Mouse (Mus musculus) urinary bladder, adult 18-20 months (tissue): Measurements from ENCODE around the gene Gnai2.

Experiments used
- DNase-seq, 2 experiments: peaks; one replicate each; pipeline ENCODE4 v3.0.0; 2022; ENCODE audit warnings: low spot score in 2 of 2, mixed read lengths in 2 of 2

The Gnai2 gene

DNA sequence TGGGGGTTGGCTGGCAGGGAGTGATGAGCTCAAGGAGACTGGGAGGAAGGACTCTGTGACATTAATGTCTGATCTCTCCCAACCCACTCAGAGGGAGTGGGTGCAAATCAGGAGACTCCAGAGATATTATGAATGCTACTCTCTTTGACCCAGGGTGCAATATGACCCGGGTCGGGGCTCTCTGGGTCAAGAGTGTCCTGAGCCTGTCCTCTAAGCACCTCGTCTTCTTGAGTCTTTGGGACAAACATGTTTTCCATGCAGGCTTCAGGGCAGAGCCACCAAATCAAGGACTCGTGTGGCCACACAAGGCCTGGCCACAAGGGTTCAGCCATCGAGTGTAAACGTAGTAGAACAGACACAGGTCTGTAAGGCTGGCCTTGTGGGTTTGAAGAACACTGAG lies 22.9 kb upstream of the Gnai2 start:
- DNase-seq: no peak

DNA sequence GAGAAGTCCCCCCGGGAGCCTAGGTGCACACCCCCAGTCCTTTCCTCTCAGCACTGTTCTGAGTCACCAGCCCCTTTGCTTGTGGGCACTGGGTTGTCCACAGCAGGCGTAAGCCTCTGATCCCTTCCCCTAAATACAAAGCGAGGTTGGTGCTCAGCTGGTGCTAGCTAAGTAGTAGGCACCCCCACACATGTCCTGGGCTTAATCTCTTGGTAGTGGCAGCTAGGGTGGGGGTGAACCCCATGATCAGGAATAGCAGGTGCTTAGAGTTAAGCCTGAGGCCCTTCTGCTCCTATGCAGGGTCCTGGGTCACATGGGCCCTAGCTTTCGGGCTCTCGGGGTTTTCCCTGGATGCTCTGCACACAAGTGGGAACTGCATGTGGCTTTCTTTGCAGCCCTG lies 22.0 kb upstream of the Gnai2 start:
- no peak for DNase-seq

DNA sequence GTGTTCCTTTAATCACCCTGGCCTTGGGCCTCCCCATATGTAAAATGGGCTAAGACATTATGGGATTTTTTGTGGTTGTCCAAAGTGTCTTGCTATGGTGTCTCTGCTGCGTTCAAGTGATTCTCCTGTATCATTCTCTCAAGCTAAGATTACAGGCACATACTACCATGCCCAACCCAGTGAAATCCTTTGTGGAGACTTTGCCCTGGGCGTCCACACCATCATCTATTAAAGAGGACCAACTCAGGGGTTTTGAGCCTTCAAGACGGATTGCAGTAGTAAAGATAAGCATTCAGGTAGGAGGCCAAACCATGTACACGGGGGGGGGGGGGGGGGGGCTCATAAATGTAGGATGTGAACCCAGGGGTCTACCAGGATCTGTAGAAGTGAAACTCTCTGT lies 19.4 kb upstream of the Gnai2 start:
- no peak for DNase-seq

DNA sequence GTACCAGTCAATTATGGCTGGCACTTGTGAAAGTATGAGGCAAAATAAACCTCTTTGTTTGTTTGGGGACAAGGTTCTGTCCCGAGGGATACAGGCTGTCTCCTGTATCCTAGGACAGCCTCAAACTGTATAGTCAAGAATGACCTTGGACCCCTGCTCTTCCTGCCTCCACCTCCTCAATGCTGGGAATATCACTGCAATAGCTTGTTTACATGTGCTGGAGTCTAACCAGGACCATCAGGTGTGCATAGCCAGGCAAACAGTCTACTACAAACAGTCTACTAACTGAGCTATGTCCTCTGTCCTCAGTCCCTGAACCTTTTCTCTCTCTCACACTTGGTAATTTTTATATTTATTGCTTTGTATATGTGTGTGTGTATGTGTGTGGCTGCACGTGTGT lies 18.3 kb upstream of the Gnai2 start:
- no peak for DNase-seq

DNA sequence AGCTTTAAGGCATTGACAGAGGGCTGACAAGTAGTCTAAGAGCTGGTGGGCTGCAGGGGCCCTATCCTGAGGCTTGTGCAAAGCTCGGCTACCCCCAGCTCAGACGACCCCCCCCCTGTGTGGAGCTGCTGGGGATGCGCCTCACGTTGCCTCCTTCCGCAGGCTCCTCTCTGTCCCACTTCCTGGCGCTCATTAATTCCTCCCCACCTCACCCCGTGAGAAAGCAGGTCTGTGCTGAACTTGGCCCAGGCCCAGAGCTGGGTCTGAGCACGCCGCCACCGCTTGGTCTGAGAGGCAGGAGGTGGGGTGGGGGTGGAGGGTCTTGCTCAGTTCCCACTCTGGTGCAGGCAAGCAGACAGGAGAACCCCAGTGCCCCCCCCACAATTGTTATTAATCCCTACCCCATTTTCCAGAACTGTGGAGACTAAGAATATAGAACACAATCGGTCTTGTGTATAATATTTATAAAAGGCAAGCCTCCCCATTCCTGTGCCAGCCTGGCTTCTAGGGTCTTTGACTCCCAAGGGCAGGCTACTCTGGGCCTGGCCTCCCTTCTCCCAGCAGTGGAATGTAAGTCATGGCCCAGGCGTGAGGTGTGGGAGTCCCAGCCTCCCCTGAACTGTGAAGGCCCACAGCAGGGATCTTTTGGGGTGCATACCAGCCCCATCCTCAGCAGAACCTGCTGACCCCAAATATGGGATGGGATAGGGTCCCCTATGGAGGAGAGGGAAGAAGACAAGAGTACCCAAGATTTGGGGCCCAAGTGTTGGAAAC lies 15.7 kb upstream of the Gnai2 start:
- no peak for DNase-seq

DNA sequence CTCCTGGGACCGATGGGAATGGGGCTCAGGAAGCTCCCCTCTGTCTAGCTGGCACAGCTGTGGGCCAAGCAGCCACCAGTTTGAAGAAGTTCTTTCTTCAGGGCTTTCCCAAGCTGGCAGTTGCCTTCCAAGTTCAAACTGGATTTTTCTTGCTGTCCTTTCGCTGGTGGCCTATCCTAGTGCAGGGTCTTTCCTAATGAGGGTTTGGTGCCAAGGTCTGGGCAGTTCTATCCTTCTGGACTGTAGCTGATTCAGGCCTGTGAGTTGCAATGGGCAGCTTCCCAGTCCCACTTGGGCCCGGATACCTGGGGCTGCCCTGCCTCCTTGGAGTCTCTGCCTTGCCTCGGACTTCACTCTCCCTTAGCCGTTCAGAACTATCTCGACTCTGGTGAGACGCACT lies 15.1 kb upstream of the Gnai2 start:
- DNase-seq: no peak

DNA sequence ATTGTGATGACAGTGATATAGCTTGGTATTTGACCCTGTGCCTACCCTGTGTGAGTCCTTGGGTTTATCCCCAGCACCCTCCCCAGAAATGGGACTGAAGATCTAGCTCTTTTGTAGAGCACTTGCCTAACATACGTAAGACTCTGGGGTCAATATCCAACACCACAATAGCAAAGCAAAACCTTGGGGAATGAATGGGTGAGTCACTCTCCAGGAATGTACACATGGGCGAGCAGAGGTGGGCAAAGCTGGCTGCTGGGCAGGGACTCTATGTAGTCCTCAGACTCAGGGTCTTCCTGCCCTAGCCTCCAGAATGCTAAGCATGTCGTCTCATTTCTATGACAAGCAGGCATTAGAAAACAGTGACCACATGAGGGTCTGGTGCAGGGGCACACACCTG lies 13.6 kb upstream of the Gnai2 start:
- DNase-seq: no peak

DNA sequence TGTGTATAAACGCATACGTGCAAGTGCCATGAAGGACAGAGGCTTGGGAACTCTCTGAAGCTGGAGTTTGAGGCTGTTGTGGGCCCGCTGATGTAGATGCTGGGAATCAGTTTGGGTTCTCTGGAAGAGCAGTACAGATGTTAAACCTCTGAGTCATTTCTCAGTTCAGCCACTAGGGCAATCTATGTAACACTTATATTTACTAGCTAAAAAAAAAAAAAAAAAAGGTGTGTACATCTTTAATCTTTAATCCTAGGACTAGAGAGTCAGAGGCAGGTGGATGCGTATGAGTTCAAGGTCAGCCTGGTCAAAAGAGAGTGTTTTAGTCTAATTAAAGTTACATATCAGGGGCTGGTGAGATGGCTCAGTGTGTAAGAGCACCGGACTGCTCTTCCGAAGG lies 11.8 kb upstream of the Gnai2 start:
- no peak for DNase-seq

DNA sequence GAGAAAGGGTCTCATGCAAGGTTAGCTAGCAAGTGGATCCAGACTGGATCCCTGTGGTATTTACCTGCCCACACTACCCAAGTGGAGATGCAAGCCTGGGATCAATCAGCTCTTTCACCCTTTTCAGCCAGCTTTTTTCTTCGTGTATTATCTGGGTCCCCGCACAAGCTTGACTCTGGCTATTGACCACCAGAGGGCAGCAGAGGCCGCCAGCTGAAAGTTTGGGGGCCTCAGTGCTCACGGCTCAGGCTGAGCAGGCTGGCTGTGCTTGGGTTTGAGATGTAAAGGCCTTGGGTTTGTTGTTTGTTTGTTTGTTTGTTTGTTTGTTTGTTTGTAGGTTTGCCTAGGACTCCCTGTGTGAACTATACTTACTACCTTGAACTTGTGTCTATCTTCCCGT lies 10.4 kb upstream of the Gnai2 start:
- peak in 1 of 2 experiments; percentile 48 for DNase-seq

DNA sequence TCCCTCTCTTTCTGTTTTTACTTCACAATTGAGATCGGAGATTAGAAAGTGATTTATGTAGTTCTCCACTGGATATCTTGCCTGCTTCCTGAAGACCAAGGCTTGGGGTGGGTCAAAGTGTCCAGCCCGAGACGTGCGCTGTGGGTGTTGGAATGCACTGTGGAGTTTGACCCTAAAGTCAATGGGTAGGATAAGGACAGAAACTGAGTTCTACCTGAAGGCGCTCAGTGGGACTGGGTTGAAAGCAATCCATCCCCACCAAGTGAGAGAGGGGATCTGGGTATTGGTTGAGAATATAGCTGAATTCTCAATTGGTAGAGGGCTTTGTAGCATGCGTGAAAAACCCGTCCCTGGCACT lies 10.0 kb upstream of the Gnai2 start:
- no peak for DNase-seq

DNA sequence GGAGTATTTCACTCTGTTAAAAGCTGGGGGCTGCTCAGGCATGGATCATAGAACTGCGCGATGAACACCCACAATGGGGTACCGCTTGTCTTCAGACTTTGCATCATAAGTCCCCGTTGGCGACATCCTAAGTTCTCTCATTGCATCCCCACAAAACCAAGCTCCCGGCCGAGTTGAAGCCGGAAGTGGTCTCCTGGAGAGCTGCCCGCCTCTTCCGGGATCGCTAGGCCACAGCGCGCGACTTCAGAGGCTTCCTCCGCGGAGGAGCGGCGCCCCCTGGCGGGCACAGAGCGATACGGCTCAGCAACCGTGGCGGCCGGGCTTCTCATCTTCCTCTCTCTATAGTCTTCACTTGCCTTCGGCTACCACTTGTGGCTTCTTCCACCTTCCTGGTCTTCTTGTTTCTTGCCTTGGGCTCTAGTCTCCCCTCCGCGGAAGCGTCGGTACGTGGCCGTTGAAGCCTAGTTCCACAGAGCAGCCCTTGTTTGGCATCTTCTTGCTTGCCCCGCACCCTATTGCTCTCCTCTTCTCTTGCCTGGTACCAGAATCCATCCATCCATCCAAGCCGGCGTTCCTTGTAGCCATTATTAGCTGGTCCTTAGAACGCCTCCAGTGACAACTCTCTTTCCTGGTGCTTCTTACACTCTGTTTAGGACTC lies 9.5 kb upstream of the Gnai2 start:
- peak; percentile 82 to 85 for DNase-seq

DNA sequence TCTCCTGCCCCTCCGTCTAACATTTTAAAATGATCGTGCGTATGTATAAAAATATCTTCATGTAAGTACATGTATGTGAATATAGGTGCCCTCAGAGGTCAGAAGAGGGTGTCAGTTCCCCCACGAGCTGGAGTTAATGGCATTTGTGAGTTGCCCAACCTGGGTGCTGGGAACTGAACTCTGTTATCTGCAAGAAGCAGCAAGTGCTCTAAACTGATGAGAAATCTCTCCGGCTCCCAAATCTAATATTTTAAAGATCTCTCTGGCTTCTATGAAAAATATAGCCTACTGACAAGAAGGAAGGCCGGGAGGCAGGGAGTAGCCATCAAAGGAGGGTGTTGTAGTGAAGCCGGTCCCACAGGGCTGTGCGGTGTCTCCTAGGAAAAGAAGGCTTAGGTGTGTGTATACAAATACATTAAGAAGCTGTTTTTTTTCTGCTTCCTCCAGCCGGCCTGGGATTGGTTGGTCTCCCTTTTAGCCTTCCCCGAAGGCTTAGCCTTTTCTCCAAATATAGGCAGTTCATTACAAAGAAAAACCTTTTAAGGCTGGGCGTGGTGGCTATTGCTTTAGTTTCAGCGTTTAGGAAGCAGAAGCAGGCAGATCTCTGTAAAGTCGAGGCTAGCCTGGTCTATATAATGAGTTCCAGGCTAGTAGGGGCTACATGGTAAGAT lies 8.5 kb upstream of the Gnai2 start:
- no peak for DNase-seq

DNA sequence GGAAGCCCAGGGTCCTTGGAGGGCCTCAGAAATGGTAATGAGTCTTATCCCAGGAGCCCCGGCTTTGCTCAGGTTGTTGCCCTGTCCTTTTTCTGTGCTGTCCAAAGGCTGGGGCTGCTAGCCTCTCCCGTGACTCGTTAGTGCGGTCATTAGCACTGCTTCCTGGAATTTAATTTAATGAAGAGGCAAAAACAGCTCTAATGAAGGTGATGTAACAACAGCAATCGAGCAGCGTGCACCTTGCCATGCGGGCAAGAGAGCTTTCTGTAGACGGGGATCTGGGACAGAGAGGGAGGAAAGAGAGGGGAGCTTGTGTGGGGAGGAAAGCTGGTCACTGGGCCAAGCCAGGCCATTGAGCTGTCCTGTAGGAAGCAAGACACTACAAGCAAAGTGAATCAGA lies 6.5 kb upstream of the Gnai2 start:
- DNase-seq: no peak

DNA sequence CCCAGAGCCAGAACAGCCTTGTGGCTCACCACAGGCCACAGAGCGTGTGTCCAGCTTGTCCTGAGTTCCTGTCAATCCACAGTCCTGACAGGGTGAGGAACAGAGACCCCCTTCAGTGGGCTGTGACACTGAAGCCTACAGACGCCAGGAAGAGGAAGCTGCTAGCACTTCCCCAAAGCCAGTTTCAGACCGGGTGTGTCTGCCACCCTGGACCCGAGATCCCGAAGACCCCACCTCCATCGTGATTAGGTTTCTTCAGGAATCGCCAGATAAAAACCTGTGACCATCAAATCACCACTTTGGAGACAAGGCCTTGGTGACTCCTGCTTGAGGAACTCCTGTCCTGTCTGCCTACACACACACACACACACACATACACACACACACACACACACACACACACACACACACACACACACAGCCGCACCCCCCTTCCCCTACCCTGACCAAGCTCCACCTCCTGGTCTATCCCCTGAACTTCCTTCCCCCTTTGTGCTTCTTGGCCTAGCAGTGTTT lies 5.1 kb upstream of the Gnai2 start:
- DNase-seq: no peak

DNA sequence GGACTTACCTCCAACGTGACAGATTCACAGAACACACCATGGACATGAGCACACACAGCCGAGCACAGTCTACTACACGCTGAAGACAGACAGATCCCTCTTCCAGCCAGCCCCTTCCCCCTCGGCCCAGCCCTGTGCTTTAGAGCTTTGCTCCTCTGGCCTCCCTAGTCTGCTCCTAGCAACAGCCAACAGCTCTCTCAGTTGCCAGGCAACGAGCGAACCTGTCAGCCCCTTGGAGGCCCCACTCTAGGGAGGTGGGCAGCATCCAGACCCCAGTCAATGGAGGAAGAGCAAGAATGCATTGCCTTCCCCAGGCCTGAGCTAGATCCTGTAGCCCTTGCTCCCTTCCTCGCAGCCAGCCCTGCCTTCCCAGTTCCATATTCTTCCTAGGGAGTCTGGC lies 1.9 kb upstream of the Gnai2 start:
- no peak for DNase-seq

DNA sequence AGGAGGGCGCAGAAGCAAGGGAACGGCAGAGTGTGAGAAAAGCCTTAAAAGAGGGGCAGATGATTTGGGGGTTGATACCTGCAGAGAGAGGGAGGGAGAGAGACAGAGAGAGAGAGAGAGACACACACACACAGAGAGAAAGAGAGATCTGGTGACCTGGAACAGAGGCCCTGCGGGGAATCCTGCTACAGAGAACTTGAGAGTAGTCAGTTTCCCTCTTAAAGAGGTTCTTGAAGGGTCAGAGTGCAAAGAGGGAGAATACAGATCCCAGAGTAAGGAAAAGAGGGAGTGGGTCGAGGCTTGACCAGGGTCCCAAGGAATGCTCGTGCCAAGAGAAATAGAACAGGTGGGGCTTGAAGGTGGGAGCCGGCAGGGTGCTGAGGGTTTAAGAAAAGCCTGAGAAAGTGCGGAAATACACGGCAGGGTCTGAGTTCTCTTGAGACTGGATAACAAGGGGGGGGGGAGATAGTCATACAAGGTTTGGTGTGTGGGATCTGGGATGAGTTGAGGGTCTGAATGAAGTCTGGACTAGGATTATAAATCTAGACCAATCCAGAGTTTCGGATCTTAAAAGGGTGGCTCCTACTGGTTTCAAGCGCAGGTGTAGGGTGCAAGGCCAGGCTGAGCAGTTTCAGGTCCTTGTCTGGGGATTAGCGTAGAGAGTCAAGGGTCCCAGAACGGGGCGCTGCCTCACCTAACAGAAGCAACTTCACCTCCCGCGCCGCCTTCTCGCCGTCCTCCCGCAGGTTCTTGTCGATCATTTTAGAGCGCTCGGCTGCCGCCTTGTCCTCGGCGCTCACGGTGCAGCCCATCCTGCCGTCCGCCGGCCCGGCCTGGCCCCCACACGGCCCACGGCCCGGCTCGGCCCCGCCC lies 525 bp downstream of the Gnai2 start:
- DNase-seq: no peak

DNA sequence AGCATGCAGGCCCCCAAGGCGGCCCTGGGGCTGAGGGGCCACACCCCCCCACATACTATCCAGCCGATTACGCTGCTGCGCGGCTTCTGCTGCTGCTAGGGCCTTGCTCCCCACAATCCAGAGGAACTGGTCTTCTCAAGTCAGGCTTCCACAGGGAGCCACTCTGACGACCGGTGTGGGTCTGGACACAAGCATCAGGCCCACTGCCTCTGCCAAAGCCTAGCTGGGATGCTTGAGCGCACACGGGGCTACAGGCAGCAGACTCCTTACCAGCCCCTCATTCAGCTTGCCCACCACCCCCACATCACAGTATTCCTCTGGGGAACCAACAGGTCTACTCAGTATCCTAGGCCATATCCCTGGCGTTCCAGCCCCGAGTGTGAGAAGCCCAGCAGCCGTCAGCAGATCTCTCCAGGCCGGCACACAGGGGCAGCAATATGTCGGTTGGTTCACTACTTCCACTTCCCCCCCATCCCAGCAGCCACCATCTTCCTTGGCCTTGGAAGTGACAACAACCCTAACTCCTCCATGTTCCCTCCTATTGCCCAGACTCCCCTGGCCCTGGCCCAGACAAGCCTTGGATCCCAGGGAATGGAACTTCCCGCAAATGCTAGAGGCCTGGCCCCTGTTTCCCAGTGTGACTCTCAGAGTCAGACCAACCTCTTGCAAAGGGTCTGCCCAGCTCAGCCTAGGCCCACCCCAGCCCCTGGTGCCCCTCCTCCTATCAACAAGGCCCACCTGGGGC lies 1.3 kb downstream of the Gnai2 start:
- DNase-seq: no peak

DNA sequence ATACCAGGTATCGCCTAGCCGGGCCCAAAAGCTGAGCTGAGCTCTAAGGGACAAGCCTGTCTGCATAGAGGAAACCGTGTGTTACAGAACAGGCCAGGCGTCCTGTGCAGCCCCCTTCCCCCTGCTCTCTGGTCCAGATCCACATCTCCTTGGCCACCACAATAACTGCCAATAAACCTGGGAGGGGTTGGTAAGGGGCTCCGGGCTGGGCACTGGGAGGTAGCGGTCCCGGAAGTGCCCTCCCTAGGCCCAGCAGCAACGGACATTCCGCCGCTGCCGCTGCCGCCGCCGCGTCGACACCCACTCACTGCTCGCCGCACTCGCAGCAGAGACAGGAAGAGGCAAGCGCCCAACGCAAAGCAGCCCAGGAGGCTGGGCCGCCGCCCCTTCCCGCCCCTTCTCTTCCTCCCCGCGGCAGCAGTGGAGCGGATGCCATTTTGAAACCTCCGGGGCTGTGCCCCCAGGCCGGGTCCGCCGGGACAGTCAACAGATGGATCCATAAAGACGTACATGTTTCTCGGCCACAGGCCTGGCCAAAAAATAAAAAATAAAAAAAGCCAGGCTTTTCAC lies 2.0 kb downstream of the Gnai2 start:
- DNase-seq: peak; percentile 74 to 80

DNA sequence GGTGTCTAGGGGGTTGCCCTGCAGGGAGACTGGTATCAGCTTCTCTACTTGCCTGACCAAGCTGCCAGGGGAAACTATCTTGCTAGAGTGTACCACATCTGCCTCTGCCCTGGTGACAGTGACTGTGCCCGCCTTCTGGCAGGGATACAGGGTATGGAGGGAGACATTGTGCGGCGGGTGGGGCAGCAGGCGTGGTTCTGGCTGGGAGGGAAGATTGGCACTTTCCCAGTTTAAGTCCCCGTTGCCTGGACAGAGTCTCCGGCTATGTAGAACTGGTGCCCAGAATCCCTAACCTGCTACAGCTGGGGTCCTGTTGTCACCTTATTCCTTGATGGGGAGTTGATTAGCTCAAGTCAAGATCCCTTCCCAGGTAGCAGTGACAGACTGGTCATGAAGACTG lies 2.7 kb downstream of the Gnai2 start:
- DNase-seq: no peak

DNA sequence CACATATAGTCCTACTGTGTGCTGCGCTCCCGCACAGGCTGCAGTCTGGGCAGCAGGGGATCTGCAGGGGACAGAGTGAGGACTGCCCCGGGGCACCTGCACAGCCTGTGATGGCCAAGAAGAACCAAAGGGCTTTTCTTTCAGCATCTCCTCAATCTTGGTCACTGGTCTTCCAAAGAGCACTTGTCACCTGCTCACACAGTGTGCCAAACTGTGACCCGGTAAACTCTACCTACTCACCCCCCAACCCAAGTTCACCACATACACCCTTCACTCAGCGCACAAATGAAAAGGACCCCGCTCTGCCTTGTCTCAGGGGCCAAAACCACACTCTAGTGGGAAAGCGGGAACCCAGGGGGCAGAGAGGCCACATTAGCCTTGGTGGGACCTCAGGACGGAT lies 3.3 kb downstream of the Gnai2 start:
- DNase-seq: no peak

DNA sequence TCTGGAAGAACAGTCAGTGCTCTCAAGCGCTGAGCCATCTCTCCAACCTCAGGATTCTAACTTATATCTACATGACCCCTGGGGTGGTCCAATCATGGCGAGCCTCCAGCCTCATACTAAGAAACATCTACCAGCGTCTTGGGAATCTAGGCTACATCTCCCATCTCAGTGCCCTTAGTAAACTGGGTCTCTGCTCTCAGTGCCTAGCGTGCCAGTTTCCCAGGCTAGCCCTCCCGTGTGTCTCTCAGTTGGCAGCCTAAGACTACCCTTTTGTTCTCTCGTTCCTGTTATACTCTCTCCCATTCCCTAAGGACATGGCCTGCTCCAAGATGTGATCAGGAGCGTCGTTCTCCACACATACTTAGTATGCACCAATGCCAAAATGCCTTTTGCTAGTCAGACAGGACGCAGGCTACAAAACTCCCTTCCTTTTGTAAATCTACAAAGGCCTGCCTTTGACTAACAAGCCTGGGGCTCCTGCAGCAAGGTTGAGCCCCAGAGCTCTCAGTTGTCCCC lies 3.8 kb downstream of the Gnai2 start:
- DNase-seq: no peak
